In genomic region chr2:72412266-72412665, GRCm38 (mm10) we compare ENCODE assay signal across 21 mouse cellular contexts.
"Had no signal": no experiment of that assay in that cellular context is flagged by ENCODE, and none has a peak within 500 bp of the region (broad histone marks: within the 10 kb centered on the region; RNA-seq: fewer than 3 reads in every experiment).

No protein-coding gene starts in this region.

- H3K27me3 ChIP-seq: limb, embryonic 12.5 days; limb, embryonic 15.5 days; liver, embryonic 13.5 days; neural tube, embryonic 12.5 days; neural tube, embryonic 15.5 days; stomach, embryonic 15.5 days had no signal

- H3K4me3 ChIP-seq: limb, embryonic 12.5 days; limb, embryonic 15.5 days; liver, embryonic 13.5 days; neural tube, embryonic 12.5 days; neural tube, embryonic 15.5 days; stomach, embryonic 15.5 days had no signal

- H3K4me2 ChIP-seq: limb, embryonic 12.5 days; limb, embryonic 15.5 days; liver, embryonic 13.5 days; midbrain, embryonic 11.5 days; neural tube, embryonic 12.5 days; neural tube, embryonic 15.5 days; stomach, embryonic 15.5 days had no signal

- H3K9ac ChIP-seq: limb, embryonic 12.5 days; limb, embryonic 15.5 days; liver, embryonic 13.5 days; neural tube, embryonic 12.5 days; neural tube, embryonic 15.5 days; stomach, embryonic 15.5 days had no signal

- H3K27ac ChIP-seq: limb, embryonic 12.5 days; limb, embryonic 15.5 days; liver, embryonic 13.5 days; neural tube, embryonic 12.5 days; neural tube, embryonic 15.5 days; stomach, embryonic 15.5 days had no signal

- ATAC-seq: inflammation-experienced regulatory T-cells, adult 6 months; intestine, embryonic 16.5 days had no signal

- H3K36me3 ChIP-seq: limb, embryonic 12.5 days; limb, embryonic 15.5 days; neural tube, embryonic 12.5 days; neural tube, embryonic 15.5 days; stomach, embryonic 15.5 days had no signal

- H3K9me3 ChIP-seq: limb, embryonic 12.5 days; limb, embryonic 15.5 days; liver, embryonic 13.5 days; neural tube, embryonic 12.5 days; neural tube, embryonic 15.5 days; stomach, embryonic 15.5 days had no signal

- H3K4me1 ChIP-seq: liver, embryonic 13.5 days; neural tube, embryonic 12.5 days; neural tube, embryonic 15.5 days; stomach, embryonic 15.5 days had no signal

- DNase-seq: kidney, adult 18-20 months; kidney, adult 9 months; kidney, postnatal 14 days; kidney, postnatal 4 days; left cerebral cortex, postnatal 4 days; liver, embryonic 13.5 days; lung, adult 2 months; lung, postnatal 14 days; lung, postnatal 4 days; midbrain, embryonic 14.5 days; right cerebral cortex, adult 18-20 months; right cerebral cortex, postnatal 14 days; spleen, adult 18-20 months had no signal
